19 mouse cellular contexts compared by ENCODE assay signal in genomic region chr5:32058481-32059253, GRCm38 (mm10).
DNase-seq lines count a peak whose midpoint lies in the region; ATAC-seq and TF ChIP-seq lines count a peak whose summit lies in the region.
"Had no signal": no experiment of that assay in that cellular context is flagged by ENCODE, and none has a peak within 500 bp of the region (broad histone marks: within the 10 kb centered on the region; RNA-seq: fewer than 3 reads in every experiment).

No protein-coding gene starts in this region.

- H3K27ac ChIP-seq in left cerebral cortex, adult 2 months: peak overlapping the region; percentile 47; the same call in 1 of the 2 replicates
- peak overlapping the region; percentile 94 for H3K27ac ChIP-seq in intestine, embryonic 14.5 days (ENCODE audit: low read depth)
- H3K27ac ChIP-seq in hindbrain, embryonic 10.5 days: no peak overlapping the region
- H3K27ac ChIP-seq: forebrain, embryonic 12.5 days; hindbrain, embryonic 14.5 days; liver, embryonic 14.5 days; neural tube, embryonic 12.5 days had no signal

- H3K9ac ChIP-seq in intestine, embryonic 14.5 days (ENCODE audit: low read length): no peak overlapping the region
- H3K9ac ChIP-seq: forebrain, embryonic 12.5 days; heart, embryonic 15.5 days; hindbrain, embryonic 14.5 days; liver, embryonic 14.5 days; neural tube, embryonic 12.5 days had no signal

- TF ChIP-seq POLR2A in brain, embryonic 14.5 days (IDR thresholded peaks at IDR 0.05; ENCODE audit: borderline replicate concordance, extremely low read depth, insufficient read depth, insufficient read length, poor library complexity, severe bottlenecking): no peak

- no peak for DNase-seq in frontal cortex, postnatal 10 days (ENCODE audit: low spot score in 2 of 2)
- no peak for DNase-seq in left cerebral cortex, adult 2 months (ENCODE audit: extremely low spot score in 1 of 2, low spot score in 2 of 2)
- DNase-seq in left cerebral cortex, adult 11 months (ENCODE audit: low spot score): no peak
- peak; percentile 41 for DNase-seq in brain, embryonic 14.5 days (ENCODE audit: low read depth)
- peak; percentile 51 for DNase-seq in intestine, embryonic 14.5 days (ENCODE audit: low spot score)
- DNase-seq in hindbrain, embryonic 10.5 days (ENCODE audit: low spot score): no peak
- DNase-seq in layer of hippocampus, adult 11-12 months (ENCODE audit: low spot score): no peak
- DNase-seq: cerebellum, adult 11 months; cerebellum, postnatal 36 days; gastrocnemius, postnatal 36 days; left cerebral cortex, postnatal 4 days; right cerebral cortex, postnatal 25 days had no signal

- no peaks in the 10 kb centered on the region for H3K27me3 ChIP-seq in intestine, embryonic 14.5 days (replicated peaks; ENCODE audit: control insufficient read depth, insufficient read depth, low read length)
- H3K27me3 ChIP-seq in hindbrain, embryonic 10.5 days (ENCODE audit: insufficient read depth, poor library complexity, severe bottlenecking): no peaks in the 10 kb centered on the region
- H3K27me3 ChIP-seq: forebrain, embryonic 12.5 days; heart, embryonic 15.5 days; neural tube, embryonic 12.5 days; Patski had no signal

- 24% methylated on average over 8 of the region's 8 CpGs for WGBS in intestine, embryonic 14.5 days
- WGBS in hindbrain, embryonic 10.5 days: 86% methylated on average over 8 of the region's 8 CpGs

- ATAC-seq in frontal cortex, adult (ENCODE audit: low TSS enrichment): peak; percentile 52
- ATAC-seq in intestine, embryonic 14.5 days (replicated peaks; ENCODE audit: low FRiP score, low TSS enrichment, low read depth): peak; percentile 50
- ATAC-seq: Patski had no signal

- peak overlapping the region; percentile 42 for H3K4me2 ChIP-seq in intestine, embryonic 14.5 days (ENCODE audit: low read length)
- H3K4me2 ChIP-seq: forebrain, embryonic 12.5 days; heart, embryonic 15.5 days; hindbrain, embryonic 14.5 days; neural tube, embryonic 12.5 days had no signal

- intact Hi-C loops in left cerebral cortex, adult 2 months (cut with DNase I): no loop called here

- no peak for TF ChIP-seq CTCF in left cerebral cortex, adult 2 months (IDR thresholded peaks at IDR 0.05)
- TF ChIP-seq CTCF in brain, embryonic 14.5 days (IDR thresholded peaks at IDR 0.05; ENCODE audit: borderline replicate concordance, extremely low read depth, insufficient read depth, insufficient read length): no peak

- no peak overlapping the region for H3K4me3 ChIP-seq in left cerebral cortex, adult 2 months
- peak overlapping the region; percentile 10 for H3K4me3 ChIP-seq in intestine, embryonic 14.5 days (ENCODE audit: low read depth, low read length)
- no peak overlapping the region for H3K4me3 ChIP-seq in hindbrain, embryonic 10.5 days
- H3K4me3 ChIP-seq: forebrain, embryonic 12.5 days; heart, embryonic 15.5 days; neural tube, embryonic 12.5 days had no signal

- H3K36me3 ChIP-seq in intestine, embryonic 14.5 days (ENCODE audit: control insufficient read depth, insufficient read depth, low read length): no peaks in the 10 kb centered on the region
- no peaks in the 10 kb centered on the region for H3K36me3 ChIP-seq in hindbrain, embryonic 10.5 days
- H3K36me3 ChIP-seq: forebrain, embryonic 12.5 days; heart, embryonic 15.5 days; neural tube, embryonic 12.5 days had no signal

- no peaks in the 10 kb centered on the region for H3K9me3 ChIP-seq in intestine, embryonic 14.5 days (ENCODE audit: control insufficient read depth, low read length)
- no peaks in the 10 kb centered on the region for H3K9me3 ChIP-seq in hindbrain, embryonic 10.5 days
- H3K9me3 ChIP-seq: forebrain, embryonic 12.5 days; heart, embryonic 15.5 days; neural tube, embryonic 12.5 days had no signal

- peaks cover 28% of the 10 kb centered on the region for H3K4me1 ChIP-seq in intestine, embryonic 14.5 days (replicated peaks; ENCODE audit: control insufficient read depth, insufficient read depth, low read length)
- no peaks in the 10 kb centered on the region for H3K4me1 ChIP-seq in hindbrain, embryonic 10.5 days (replicated peaks)
- H3K4me1 ChIP-seq: forebrain, embryonic 12.5 days; heart, embryonic 15.5 days; neural tube, embryonic 12.5 days had no signal

Comparison
In these comparisons a context has a peak if more than half of its experiments do, and no peak if none do; other contexts are left out.
1. DNase-seq: peak in brain, embryonic 14.5 days (single experiment) and intestine, embryonic 14.5 days (single experiment); none in frontal cortex, postnatal 10 days (0 of 2), left cerebral cortex, adult 2 months (0 of 2), left cerebral cortex, adult 11 months (single experiment), hindbrain, embryonic 10.5 days (single experiment) and layer of hippocampus, adult 11-12 months (single experiment).